Mouse (Mus musculus) limb, embryonic 13.5 days (tissue): ENCODE measurements at regions not wholly inside any gene's neighbourhood (a gene's known extent, or its start where the extent isn't known, plus 50 kb on each side); places are given as distances from the start of the nearest gene placed in this dataset.
"Not testable (repeated sequence)": the region's sequence is repeated elsewhere in the genome, so short reads cannot be mapped to it uniquely, and the experiment has no call there.

Source experiments
- ATAC-seq: fragments of 200-750 bp; cut with Nextera tagmentation; 2 replicates; pipeline ENCODE4 v1.8.0; 2017; ENCODE audit warnings: low read depth, moderate number of reproducible peaks, moderate TSS enrichment; ENCODE audit not compliant: low FRiP score
- H3K27ac ChIP-seq: fragments of 300-500 bp; sonication (generic); 2 replicates; pipeline ENCODE4 v1.5.1; 2015; ENCODE audit warnings: inconsistent platforms, mild to moderate bottlenecking, moderate library complexity
- H3K27me3 ChIP-seq: fragments of 300-500 bp; sonication (generic); 2 replicates; pipeline ENCODE4 v1.6.1; 2015; ENCODE audit warnings: mild to moderate bottlenecking, inconsistent platforms
- H3K36me3 ChIP-seq: fragments of 300-500 bp; sonication (generic); 2 replicates; pipeline ENCODE4 v1.6.1; 2015; ENCODE audit warnings: inconsistent platforms, mild to moderate bottlenecking, moderate library complexity
- H3K4me1 ChIP-seq: fragments of 300-500 bp; sonication (generic); 2 replicates; pipeline ENCODE4 v1.6.1; 2015; ENCODE audit warnings: inconsistent platforms
- H3K4me2 ChIP-seq: fragments of 300-500 bp; sonication (generic); replicated peaks from 2 replicates; pipeline ENCODE4 v1.6.1; 2015; ENCODE audit warnings: inconsistent platforms, mild to moderate bottlenecking, moderate library complexity
- H3K4me3 ChIP-seq: fragments of 300-500 bp; sonication (generic); 2 replicates; pipeline ENCODE4 v1.5.1; 2015; ENCODE audit warnings: moderate library complexity, mild to moderate bottlenecking, inconsistent platforms
- H3K9ac ChIP-seq: fragments of 300-500 bp; sonication (generic); 2 replicates; pipeline ENCODE4 v1.6.1; 2015; ENCODE audit warnings: mild to moderate bottlenecking, inconsistent platforms
- H3K9me3 ChIP-seq: fragments of 300-500 bp; sonication (generic); 2 replicates; pipeline ENCODE4 v1.6.1; 2016; ENCODE audit warnings: inconsistent platforms
- WGBS: fragments of 180-500 bp; shearing (Covaris S2); methylation state at CpG from one replicate; pipeline ENCODE4 v1.1.7; 2015; 5-methylcytosine and 5-hydroxymethylcytosine counted together

DNA sequence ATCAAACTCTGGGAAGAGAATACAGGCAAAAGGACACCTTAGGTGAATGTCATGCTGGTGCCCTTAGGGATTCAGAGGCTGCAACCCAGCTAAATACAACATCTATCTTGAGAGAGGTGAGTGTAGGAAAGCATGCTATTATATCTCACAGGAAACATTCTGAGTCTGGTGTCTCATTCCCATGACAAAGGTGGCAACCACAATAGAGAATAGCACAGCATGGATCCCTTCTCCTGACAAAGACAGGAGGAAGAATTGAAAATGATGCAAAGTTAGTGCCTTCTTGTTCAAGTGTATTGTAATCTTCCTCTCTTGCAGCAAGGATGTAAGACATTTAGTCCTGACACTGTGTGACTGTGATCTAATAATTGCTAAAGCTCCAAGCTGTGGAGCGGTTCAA lies 532.8 kb downstream of the Tfec start:
- H3K4me2 ChIP-seq: no peak overlapping the region
- no peaks in the 10 kb centered on the region for H3K4me1 ChIP-seq
- no peak overlapping the region for H3K4me3 ChIP-seq
- H3K27me3 ChIP-seq: no peaks in the 10 kb centered on the region
- no peak for ATAC-seq
- H3K27ac ChIP-seq: no peak overlapping the region
- WGBS: 85% methylated on average over 1 of the region's 1 CpGs
- no peak overlapping the region for H3K9ac ChIP-seq
- no peaks in the 10 kb centered on the region for H3K9me3 ChIP-seq
- H3K36me3 ChIP-seq: no peaks in the 10 kb centered on the region

DNA sequence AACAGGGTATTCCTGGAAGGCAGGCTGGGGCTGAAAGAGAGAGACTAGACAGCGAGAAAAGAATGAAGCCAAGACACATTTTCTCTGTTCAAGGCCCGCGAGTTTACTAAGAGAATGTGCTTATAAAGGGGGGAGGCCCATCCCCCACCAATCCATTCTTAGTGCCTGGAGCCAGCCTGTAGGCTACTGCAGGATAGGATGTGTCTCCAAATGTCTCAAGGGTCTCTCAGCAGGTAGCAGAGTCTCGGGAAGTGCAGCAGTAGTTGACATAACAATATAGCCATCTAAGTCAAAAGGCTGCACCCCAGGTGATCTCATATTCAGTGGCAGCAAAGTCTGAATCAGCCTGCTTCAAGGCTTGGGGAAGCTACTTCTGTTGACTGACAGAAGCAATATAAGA lies 536.2 kb downstream of the Tfec start:
- Histone ChIP-seq H3K4me2 (no peak overlapping the region), H3K4me1 (no peaks in the 10 kb centered on the region), H3K36me3 (no peaks in the 10 kb centered on the region), H3K27ac (no peak overlapping the region), H3K4me3 (no peak overlapping the region), H3K9me3 (no peaks in the 10 kb centered on the region), H3K27me3 (no peaks in the 10 kb centered on the region), H3K9ac (no peak overlapping the region)
- no peak for ATAC-seq
- 68% methylated on average over 4 of the region's 4 CpGs for WGBS

DNA sequence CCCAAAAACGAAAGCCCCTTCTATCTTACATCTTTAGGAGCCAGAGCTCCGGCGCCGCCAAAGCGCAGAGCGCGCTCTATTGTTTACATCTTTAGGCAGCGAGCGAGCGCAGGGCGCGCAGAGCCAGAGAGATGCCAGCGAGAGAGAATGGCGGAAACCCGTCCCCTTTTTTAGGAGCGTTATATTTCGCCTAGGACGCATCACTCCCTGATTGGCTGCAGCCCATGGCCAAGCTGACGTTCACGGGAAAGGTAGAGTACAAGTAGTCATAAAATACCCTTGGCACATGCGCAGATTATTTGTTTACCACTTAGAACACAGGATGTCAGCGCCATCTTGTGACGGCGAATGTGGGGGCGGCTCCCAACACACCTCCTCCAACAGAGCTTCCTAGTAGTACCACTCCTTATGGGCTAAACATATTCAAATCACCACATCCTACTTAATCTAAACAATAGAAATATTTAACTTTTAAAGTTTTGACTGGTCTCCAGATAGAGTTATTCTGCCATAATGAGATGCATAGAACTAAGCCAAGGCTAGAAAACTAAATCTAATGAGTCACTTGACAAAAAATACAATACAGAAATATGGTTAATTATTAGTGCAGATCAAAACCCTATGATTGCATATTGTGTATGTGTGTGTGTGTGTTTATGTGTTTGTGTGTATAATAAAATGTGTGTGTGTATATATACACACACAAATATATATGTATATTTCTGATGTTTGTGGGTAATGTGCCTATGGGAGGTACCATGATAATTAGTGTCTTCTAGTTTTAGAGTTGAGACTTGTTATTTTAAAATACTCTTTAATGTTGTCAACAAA lies 538.1 kb downstream of the Tfec start:
- not testable (repeated sequence) for H3K36me3 ChIP-seq, H3K27ac ChIP-seq, H3K9ac ChIP-seq, H3K4me2 ChIP-seq, H3K27me3 ChIP-seq, H3K4me1 ChIP-seq, H3K9me3 ChIP-seq
- ATAC-seq: peak; percentile 72
- H3K4me3 ChIP-seq: peak overlapping the region; percentile 34; the same call in 1 of the 2 replicates
- WGBS: 49% methylated on average over 25 of the region's 25 CpGs

DNA sequence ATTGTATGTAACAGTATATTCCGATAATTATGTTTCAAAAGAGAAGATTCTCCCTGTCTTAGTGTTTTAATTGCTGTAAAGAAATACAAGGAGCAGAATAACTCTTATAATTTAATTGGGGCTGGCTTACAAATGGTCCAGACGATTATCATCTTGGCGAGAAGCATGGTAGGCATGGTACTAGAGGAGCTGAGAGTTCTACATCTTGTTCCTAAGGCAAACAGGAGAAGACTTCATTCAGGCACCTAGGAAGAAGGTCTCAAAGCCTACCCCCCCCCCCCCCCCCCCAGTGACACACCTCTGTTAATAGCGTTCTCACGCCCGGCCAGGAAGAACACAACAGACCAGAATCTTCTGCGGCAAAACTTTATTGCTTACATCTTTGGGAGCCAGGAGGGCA lies 538.8 kb downstream of the Tfec start:
- H3K4me2 ChIP-seq: peak overlapping the region; percentile 52
- no peaks in the 10 kb centered on the region for H3K36me3 ChIP-seq
- H3K27me3 ChIP-seq: no peaks in the 10 kb centered on the region
- no peak for ATAC-seq
- no peaks in the 10 kb centered on the region for H3K9me3 ChIP-seq
- WGBS: 57% methylated on average over 7 of the region's 7 CpGs
- no peak overlapping the region for H3K27ac ChIP-seq
- H3K4me1 ChIP-seq: no peaks in the 10 kb centered on the region
- no peak overlapping the region for H3K9ac ChIP-seq
- peak overlapping the region; percentile 34 for H3K4me3 ChIP-seq

DNA sequence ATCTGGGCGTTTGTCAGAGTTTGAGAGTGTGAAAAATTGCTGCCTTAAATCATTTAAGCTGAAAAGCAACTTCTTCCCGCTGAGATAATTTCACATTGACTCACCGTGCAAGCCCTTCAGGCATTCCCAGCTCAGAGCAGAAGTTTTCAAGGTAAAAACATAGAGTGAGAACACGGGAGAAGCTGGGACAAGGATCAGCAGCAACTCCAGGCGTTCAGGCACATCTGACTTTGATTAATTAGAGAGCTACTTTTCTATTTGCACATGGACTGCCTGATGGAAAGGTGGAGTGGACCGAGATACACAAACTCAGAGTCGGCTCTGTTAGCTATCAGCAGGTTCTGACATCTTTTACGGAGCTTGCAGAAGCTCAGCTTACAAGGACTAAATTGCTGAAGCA lies 564.6 kb downstream of the Tfec start:
- no peaks in the 10 kb centered on the region for H3K27me3 ChIP-seq
- H3K27ac ChIP-seq: no peak overlapping the region
- no peak overlapping the region for H3K4me3 ChIP-seq
- H3K4me2 ChIP-seq: peak overlapping the region; percentile 49
- 0 out of 2 replicates have a peak, but pooled peaks cover 4% of the 10 kb centered on the region for H3K4me1 ChIP-seq
- no peak for ATAC-seq
- WGBS: 5% methylated on average over 8 of the region's 8 CpGs
- H3K9me3 ChIP-seq: no peaks in the 10 kb centered on the region
- peak overlapping the region; percentile 26; the same call in 1 of the 2 replicates for H3K9ac ChIP-seq
- H3K36me3 ChIP-seq: no peaks in the 10 kb centered on the region

- no peak overlapping the region for H3K4me3 ChIP-seq
- ATAC-seq: no peak
- H3K4me2 ChIP-seq: no peak overlapping the region
- no peaks in the 10 kb centered on the region for H3K36me3 ChIP-seq
- no peaks in the 10 kb centered on the region for H3K9me3 ChIP-seq
- 88% methylated on average over 15 of the region's 15 CpGs for WGBS
- H3K27me3 ChIP-seq: no peaks in the 10 kb centered on the region
- no peak overlapping the region for H3K9ac ChIP-seq
- H3K27ac ChIP-seq: no peak overlapping the region
- H3K4me1 ChIP-seq: peaks cover 17% of the 10 kb centered on the region
These were observed 583.8 kb downstream of the Tfec start for GRCm38 (mm10) chr6:16314305-16315010.

DNA sequence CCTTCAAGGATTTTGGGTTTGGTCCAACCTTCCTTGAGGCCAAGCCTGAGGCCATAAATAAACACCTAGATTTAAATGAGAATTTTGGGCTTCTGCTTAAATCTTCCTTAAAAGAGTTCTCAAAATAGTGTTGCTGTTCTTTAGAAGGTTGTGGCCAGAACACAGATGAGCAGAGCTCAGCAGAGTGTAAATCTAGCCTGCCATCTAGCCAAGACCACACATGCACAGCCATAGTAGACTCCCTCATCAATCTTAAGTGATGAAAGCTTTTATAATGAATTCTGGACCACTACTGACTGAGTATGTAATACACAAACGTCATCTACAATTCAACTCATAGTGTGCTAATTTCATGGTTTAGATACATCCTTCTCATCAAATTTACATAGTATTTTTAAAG lies 585.3 kb downstream of the Tfec start:
- no peak overlapping the region for H3K9ac ChIP-seq
- ATAC-seq: no peak
- no peak overlapping the region for H3K4me2 ChIP-seq
- no peaks in the 10 kb centered on the region for H3K27me3 ChIP-seq
- no peaks in the 10 kb centered on the region for H3K9me3 ChIP-seq
- H3K36me3 ChIP-seq: no peaks in the 10 kb centered on the region
- H3K27ac ChIP-seq: no peak overlapping the region
- H3K4me3 ChIP-seq: no peak overlapping the region
- peaks cover 14% of the 10 kb centered on the region for H3K4me1 ChIP-seq
- WGBS: 8% methylated on average over 1 of the region's 1 CpGs

GRCm38 (mm10) chr6:16283328-16284072 lies 563.0 kb downstream of the Mdfic start:
- Histone ChIP-seq H3K4me3 (no peak overlapping the region), H3K27me3 (no peaks in the 10 kb centered on the region), H3K27ac (no peak overlapping the region), H3K9me3 (no peaks in the 10 kb centered on the region), H3K4me1 (no peaks in the 10 kb centered on the region), H3K4me2 (no peak overlapping the region), H3K36me3 (no peaks in the 10 kb centered on the region), H3K9ac (no peak overlapping the region)
- ATAC-seq: no peak
- WGBS: 55% methylated on average over 8 of the region's 8 CpGs

- Histone ChIP-seq H3K36me3 (no peaks in the 10 kb centered on the region), H3K27me3 (no peaks in the 10 kb centered on the region), H3K4me3 (no peak overlapping the region), H3K4me1 (no peaks in the 10 kb centered on the region), H3K9me3 (0 out of 2 replicates have a peak, but pooled peaks cover 3% of the 10 kb centered on the region), H3K27ac (no peak overlapping the region), H3K9ac (no peak overlapping the region), H3K4me2 (no peak overlapping the region)
- 83% methylated on average over 6 of the region's 6 CpGs for WGBS
- ATAC-seq: no peak
These were observed 561.5 kb downstream of the Mdfic start for GRCm38 (mm10) chr6:16281938-16282337.
